Mouse (Mus musculus): ENCODE results near the gene Gm9918. TPM values are rescaled to one million over a fixed set of nuclear protein-coding genes. Genes with fewer than 3 reads are reported as not detected.

Gene Gm9918
- polyA plus RNA-seq, 1 experiment from 2014 or later, result 0.13 TPM

DNA sequence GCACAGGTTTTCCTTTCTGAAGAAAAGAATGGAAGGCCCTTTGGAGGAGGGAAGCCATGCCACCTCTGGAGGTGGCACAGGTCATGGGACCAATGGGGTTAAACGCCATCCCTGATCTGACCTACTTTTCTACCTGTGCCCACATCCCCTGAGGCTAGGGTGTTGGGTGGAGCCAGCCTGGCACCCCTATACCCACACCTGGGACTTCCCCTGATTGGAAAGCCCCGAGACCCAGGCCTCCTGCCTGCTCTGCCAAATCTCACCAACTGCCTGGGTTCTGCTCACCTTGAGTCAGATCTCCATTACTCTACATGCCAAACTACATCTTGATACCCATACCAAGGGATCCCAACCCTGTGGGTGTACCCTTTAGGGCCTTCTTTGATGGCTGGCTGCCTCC lies 7.3 kb upstream of the Gm9918 start:
- 75% methylated on average over 2 of the region's 2 CpGs for WGBS
- Histone ChIP-seq H3K4me2 (ENCODE audit: low read depth, low read length) (no peak overlapping the region), H3K27ac (ENCODE audit: low read length) (no peak overlapping the region), H3K27me3 (replicated peaks; ENCODE audit: control insufficient read depth, insufficient read depth, low read length) (no peaks in the 10 kb centered on the region; the same call in 1 of the 2 replicates), H3K4me3 (ENCODE audit: low read length) (no peak overlapping the region), H3K9ac (ENCODE audit: low read depth, low read length) (no peak overlapping the region), H3K4me1 (ENCODE audit: control insufficient read depth, insufficient read depth, low read length) (peaks cover 8% of the 10 kb centered on the region), H3K36me3 (ENCODE audit: control insufficient read depth, insufficient read depth, low read length) (no peaks in the 10 kb centered on the region), H3K9me3 (ENCODE audit: control insufficient read depth, low read length) (no peaks in the 10 kb centered on the region)
- ATAC-seq, result no peak

DNA sequence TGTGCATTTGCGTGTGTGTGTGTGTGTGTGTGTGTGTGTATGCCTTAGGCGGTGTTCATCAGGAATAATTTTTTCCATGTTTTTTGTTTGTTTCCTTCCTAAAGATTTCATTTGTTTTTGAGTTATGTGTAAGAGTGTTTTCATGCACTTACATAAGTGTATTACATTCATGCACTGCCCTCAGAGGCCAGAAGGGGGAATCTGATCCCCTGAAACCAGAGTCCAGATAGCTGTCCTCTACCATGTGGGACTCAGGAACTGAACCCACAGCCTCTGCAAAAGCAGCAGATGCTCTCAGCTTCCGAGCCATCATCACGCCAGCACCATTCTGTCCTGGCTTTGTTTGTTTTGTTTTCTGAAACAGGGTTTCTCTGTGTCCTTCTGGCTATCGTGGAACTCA lies 4.8 kb upstream of the Gm9918 start:
- 89% methylated on average over 5 of the region's 5 CpGs for WGBS
- H3K9me3 ChIP-seq (ENCODE audit: control insufficient read depth, low read length), result no peaks in the 10 kb centered on the region
- H3K4me2 ChIP-seq (ENCODE audit: low read depth, low read length), result no peak overlapping the region
- H3K4me3 ChIP-seq (ENCODE audit: low read length), result no peak overlapping the region
- peaks cover 1% of the 10 kb centered on the region for H3K27me3 ChIP-seq (replicated peaks; ENCODE audit: control insufficient read depth, insufficient read depth, low read length)
- peaks cover 2% of the 10 kb centered on the region; the same call in 1 of the 2 replicates for H3K4me1 ChIP-seq (ENCODE audit: control insufficient read depth, insufficient read depth, low read length)
- ATAC-seq, result no peak
- no peak overlapping the region for H3K27ac ChIP-seq (ENCODE audit: low read length)
- no peaks in the 10 kb centered on the region for H3K36me3 ChIP-seq (ENCODE audit: control insufficient read depth, insufficient read depth, low read length)
- H3K9ac ChIP-seq (ENCODE audit: low read depth, low read length), result no peak overlapping the region

DNA sequence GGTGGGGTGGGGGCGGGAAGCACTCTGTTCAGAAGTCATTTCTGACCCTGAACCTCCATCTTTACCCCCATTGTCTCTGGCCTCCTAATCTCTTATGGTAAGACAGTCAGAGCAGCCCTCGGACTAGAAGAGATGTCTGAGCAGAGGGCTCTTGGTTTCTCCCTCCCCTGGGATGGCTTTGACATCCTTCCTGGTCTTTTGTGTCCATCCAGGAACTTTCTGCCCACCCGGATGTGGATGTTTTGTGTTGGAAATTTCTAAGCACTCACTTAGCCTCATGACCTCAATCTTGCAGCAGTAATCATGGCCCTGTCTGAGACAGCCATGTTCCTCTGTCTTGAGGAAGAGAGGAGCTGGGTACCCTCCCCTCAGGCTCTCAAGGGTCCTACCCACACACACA lies 1.1 kb downstream of the Gm9918 start:
- Histone ChIP-seq H3K27me3 (replicated peaks; ENCODE audit: control insufficient read depth, insufficient read depth, low read length) (peaks cover 5% of the 10 kb centered on the region; the same call in 1 of the 2 replicates), H3K36me3 (ENCODE audit: control insufficient read depth, insufficient read depth, low read length) (no peaks in the 10 kb centered on the region), H3K4me3 (ENCODE audit: low read length) (no peak overlapping the region)

DNA sequence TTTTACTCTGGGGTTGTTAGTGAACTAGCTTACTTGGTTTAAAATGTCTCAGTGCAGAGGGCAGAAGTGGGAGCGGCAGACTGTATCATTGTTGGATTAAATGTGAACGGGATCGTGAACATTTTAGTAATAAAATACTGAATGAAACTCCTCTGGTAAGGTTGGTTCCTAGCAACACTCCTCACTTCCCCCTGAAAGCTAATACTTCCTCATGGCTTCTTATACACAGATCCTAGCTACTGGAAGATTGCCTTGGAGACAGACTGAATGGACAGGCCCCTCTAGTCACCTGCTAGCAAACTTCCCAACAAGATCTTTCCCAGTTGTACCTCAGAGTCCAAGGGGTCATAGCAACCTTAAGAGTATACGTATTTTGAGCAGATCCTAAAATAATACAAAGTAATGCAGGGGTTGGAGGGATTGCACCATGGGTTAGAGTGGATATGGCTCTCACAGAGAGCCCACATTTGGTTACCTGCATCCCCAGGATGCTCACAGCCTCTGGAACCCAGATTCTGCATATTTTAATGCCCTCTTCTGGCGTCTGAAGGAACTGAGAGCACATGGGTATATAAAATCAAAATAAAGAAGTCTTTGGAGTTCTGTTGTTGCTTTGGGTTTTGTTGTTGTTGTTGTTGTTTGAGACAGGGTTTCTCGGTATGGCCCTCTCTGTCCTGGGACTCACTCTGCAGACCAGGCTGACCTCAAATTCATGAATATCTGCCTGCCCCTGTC lies 3.8 kb downstream of the Gm9918 start:
- no peak overlapping the region for H3K27ac ChIP-seq (ENCODE audit: low read length)
- H3K36me3 ChIP-seq (ENCODE audit: control insufficient read depth, insufficient read depth, low read length), result no peaks in the 10 kb centered on the region
- WGBS, result 76% methylated on average over 6 of the region's 6 CpGs
- peaks cover 5% of the 10 kb centered on the region; the same call in 1 of the 2 replicates for H3K27me3 ChIP-seq (replicated peaks; ENCODE audit: control insufficient read depth, insufficient read depth, low read length)
- H3K4me3 ChIP-seq (ENCODE audit: low read length), result no peak overlapping the region
- peaks cover 9% of the 10 kb centered on the region for H3K4me1 ChIP-seq (ENCODE audit: control insufficient read depth, insufficient read depth, low read length)
- ATAC-seq, result no peak
- H3K9me3 ChIP-seq (ENCODE audit: control insufficient read depth, low read length), result no peaks in the 10 kb centered on the region
- H3K4me2 ChIP-seq (ENCODE audit: low read depth, low read length), result no peak overlapping the region
- no peak overlapping the region for H3K9ac ChIP-seq (ENCODE audit: low read depth, low read length)

More for the DNA sequence above, 1.1 kb downstream of the Gm9918 start:
- no peak overlapping the region for H3K27ac ChIP-seq (ENCODE audit: low read length)
- WGBS, result 41% methylated on average over 3 of the region's 3 CpGs
- no peak overlapping the region for H3K4me2 ChIP-seq (ENCODE audit: low read depth, low read length)
- H3K9ac ChIP-seq (ENCODE audit: low read depth, low read length), result no peak overlapping the region
- H3K4me1 ChIP-seq (ENCODE audit: control insufficient read depth, insufficient read depth, low read length), result peaks cover 5% of the 10 kb centered on the region; the same call in 1 of the 2 replicates
- ATAC-seq, result no peak
- no peaks in the 10 kb centered on the region for H3K9me3 ChIP-seq (ENCODE audit: control insufficient read depth, low read length)

DNA sequence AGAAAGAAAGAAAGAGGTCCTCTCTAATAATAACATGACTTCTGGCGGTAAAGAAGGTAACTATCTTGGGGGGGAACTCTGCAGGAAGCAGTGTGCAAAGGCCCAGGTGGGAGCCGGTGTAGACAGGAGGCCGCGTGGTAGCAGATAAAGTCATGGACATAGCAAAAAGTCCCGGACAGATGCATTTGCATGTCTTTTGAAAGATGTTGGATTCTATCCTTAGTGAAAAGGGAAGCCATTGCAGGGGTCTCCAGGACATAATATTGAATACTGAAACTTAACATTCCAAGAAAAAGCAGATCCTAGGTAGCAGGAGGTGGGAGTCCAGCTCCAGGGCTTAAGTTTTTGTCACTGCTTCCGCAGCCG lies 8.3 kb downstream of the Gm9918 start:
- H3K4me1 ChIP-seq (ENCODE audit: control insufficient read depth, insufficient read depth, low read length), result peaks cover 14% of the 10 kb centered on the region
- peak overlapping the region; percentile 92 for H3K9ac ChIP-seq (ENCODE audit: low read depth, low read length)
- no peaks in the 10 kb centered on the region for H3K27me3 ChIP-seq (replicated peaks; ENCODE audit: control insufficient read depth, insufficient read depth, low read length)
- WGBS, result 30% methylated on average over 7 of the region's 7 CpGs
- H3K27ac ChIP-seq (ENCODE audit: low read length), result peak overlapping the region; percentile 94
- 0 out of 2 replicates have a peak, but pooled peaks have one; percentile 3 for ATAC-seq
- H3K36me3 ChIP-seq (ENCODE audit: control insufficient read depth, insufficient read depth, low read length), result peaks cover 11% of the 10 kb centered on the region
- peak overlapping the region; percentile 88 for H3K4me3 ChIP-seq (ENCODE audit: low read length)
- H3K4me2 ChIP-seq (ENCODE audit: low read depth, low read length), result peak overlapping the region; percentile 70
- H3K9me3 ChIP-seq (ENCODE audit: control insufficient read depth, low read length), result no peaks in the 10 kb centered on the region

DNA sequence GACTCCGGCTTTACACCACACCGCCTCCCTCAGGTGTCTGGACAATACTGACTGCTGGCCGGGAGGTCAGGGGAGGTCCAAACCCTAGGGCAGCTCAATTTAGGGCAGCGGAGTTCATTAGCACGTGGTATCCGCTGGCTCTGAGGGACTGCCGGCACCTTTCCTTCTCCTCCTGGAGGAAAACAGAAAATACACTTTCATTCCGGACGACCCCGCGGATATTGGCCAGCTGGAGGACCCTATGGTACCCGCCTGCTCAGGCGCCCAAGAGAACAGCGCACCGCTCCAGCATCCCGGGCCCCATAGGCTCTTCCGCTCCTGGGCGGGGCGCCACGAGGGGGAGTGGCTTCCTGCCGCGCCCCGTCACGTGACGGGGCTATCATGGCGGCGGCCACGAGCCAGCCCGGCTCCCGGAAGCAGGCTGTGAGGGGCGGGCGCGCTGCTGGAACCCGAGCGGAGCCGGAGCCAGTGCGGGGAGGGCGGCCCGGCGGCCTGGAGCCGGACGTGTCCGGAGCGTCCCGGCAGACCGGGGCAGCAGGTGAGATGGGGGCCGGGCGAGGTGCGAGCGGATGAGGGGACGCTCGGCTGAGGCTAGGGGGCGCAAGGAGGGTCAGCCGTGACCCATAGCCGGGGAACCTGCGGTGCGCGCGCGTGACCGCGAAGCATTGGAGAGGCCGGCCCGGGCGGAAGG lies 8.9 kb downstream of the Gm9918 start, which contains the start of gene Mfsd5:
Gene Mfsd5 (plus strand): TSS at position 363 of the 691 bp plus-strand sequence.
- Histone ChIP-seq H3K36me3 (ENCODE audit: control insufficient read depth, insufficient read depth, low read length) (peaks cover 11% of the 10 kb centered on the region), H3K27me3 (replicated peaks; ENCODE audit: control insufficient read depth, insufficient read depth, low read length) (no peaks in the 10 kb centered on the region), H3K4me2 (ENCODE audit: low read depth, low read length) (peak within 1 kb of the TSS; percentile 70), H3K9me3 (ENCODE audit: control insufficient read depth, low read length) (no peaks in the 10 kb centered on the region), H3K9ac (ENCODE audit: low read depth, low read length) (peak within 1 kb of the TSS; percentile 92), H3K4me3 (ENCODE audit: low read length) (peak within 1 kb of the TSS; percentile 88), H3K27ac (ENCODE audit: low read length) (peak within 1 kb of the TSS; percentile 94), H3K4me1 (ENCODE audit: control insufficient read depth, insufficient read depth, low read length) (peaks cover 14% of the 10 kb centered on the region)
- WGBS, result under 1% methylated on average over 65 of the region's 65 CpGs
- peak; percentile 95 for ATAC-seq

DNA sequence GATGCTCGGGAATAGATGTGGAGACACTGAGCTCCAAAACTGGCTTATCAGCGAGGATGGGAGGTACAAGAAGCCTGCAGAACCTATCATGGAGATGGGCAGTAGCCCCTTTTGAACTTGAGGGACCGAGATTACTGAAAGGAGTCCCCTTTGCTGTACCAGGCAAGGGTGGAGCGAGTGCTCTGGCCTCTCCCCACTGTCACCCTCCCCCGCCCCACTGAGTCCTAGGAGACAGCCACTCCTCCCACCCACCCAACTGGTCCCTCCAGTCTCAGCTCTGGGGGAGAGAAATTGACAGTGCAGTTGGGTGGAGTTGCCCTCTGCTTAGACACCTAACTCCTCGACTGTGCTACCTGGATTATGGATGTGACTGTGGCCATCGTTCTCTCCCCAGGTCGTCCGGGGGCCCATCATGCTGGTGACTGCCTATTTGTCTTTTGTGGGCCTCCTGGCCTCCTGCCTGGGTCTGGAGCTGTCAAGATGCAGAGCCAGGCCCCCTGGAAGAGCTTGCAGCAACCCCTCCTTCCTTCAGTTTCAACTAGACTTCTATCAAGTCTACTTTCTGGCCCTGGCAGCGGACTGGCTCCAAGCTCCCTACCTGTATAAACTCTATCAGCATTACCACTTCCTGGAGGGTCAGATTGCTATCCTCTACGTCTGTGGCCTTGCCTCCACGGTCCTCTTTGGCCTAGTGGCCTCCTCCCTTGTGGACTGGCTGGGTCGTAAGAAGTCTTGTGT lies 9.6 kb downstream of the Gm9918 start:
- H3K27me3 ChIP-seq (replicated peaks; ENCODE audit: control insufficient read depth, insufficient read depth, low read length), result no peaks in the 10 kb centered on the region
- peaks cover 11% of the 10 kb centered on the region for H3K36me3 ChIP-seq (ENCODE audit: control insufficient read depth, insufficient read depth, low read length)
- WGBS, result 24% methylated on average over 13 of the region's 13 CpGs
- ATAC-seq, result peak; percentile 41
- peak overlapping the region; percentile 92 for H3K9ac ChIP-seq (ENCODE audit: low read depth, low read length)
- peaks cover 14% of the 10 kb centered on the region for H3K4me1 ChIP-seq (ENCODE audit: control insufficient read depth, insufficient read depth, low read length)
- H3K27ac ChIP-seq (ENCODE audit: low read length), result peak overlapping the region; percentile 94
- H3K4me2 ChIP-seq (ENCODE audit: low read depth, low read length), result peak overlapping the region; percentile 70
- no peaks in the 10 kb centered on the region for H3K9me3 ChIP-seq (ENCODE audit: control insufficient read depth, low read length)
- peak overlapping the region; percentile 88 for H3K4me3 ChIP-seq (ENCODE audit: low read length)

DNA sequence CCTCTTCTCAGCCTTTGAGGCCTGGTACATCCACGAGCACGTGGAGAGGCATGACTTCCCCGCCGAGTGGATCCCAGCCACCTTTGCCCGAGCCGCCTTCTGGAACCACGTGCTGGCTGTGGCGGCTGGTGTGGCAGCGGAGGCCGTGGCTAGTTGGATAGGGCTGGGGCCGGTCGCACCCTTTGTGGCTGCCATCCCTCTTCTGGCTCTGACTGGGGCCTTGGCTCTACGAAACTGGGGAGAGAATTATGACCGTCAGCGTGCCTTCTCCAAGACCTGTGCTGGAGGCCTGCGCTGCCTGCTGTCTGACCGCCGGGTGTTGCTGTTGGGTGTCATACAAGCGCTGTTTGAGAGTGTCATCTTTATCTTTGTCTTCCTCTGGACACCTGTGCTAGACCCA lies 10.3 kb downstream of the Gm9918 start:
- peaks cover 14% of the 10 kb centered on the region for H3K4me1 ChIP-seq (ENCODE audit: control insufficient read depth, insufficient read depth, low read length)
- ATAC-seq, result no peak
- no peaks in the 10 kb centered on the region for H3K9me3 ChIP-seq (ENCODE audit: control insufficient read depth, low read length)
- H3K27ac ChIP-seq (ENCODE audit: low read length), result no peak overlapping the region
- peak overlapping the region; percentile 70; the same call in 1 of the 2 replicates for H3K4me2 ChIP-seq (ENCODE audit: low read depth, low read length)
- H3K36me3 ChIP-seq (ENCODE audit: control insufficient read depth, insufficient read depth, low read length), result peaks cover 11% of the 10 kb centered on the region
- H3K4me3 ChIP-seq (ENCODE audit: low read length), result peak overlapping the region; percentile 88
- WGBS, result 94% methylated on average over 19 of the region's 19 CpGs
- H3K9ac ChIP-seq (ENCODE audit: low read depth, low read length), result no peak overlapping the region
- H3K27me3 ChIP-seq (replicated peaks; ENCODE audit: control insufficient read depth, insufficient read depth, low read length), result no peaks in the 10 kb centered on the region

Data from intestine, embryonic 16.5 days (tissue).